Mouse (Mus musculus) inflammation-experienced regulatory T-cells, adult 6 months (primary cell): ENCODE results near the gene Cma1. TPM values are rescaled to one million over a fixed set of nuclear protein-coding genes. Genes with fewer than 3 reads are reported as not detected.
"Not testable (repeated sequence)": the region's sequence is repeated elsewhere in the genome, so short reads cannot be mapped to it uniquely, and the experiment has no call there.

Source experiments
- ATAC-seq: one replicate; pipeline ENCODE4 v1.8.0; 2017
- polyA plus RNA-seq, 3 experiments: library from polyadenylated mRNA; unstranded; fragments of 100-300 nt; shearing (Covaris generic); gene quantifications; one replicate each; pipeline ENCODE4 v1.2.1; 2017

The Cma1 gene
- not detected for polyA plus RNA-seq

GRCm38 (mm10) chr14:55944575-55944974 lies at the start of gene Cma1:
Gene Cma1, minus strand, starts transcription at chr14:55944675.
- no peak for ATAC-seq

- not testable (repeated sequence) for ATAC-seq
These were observed 43.0 kb upstream of the Cma1 start for GRCm38 (mm10) chr14:55987464-55987863.

- not testable (repeated sequence) for ATAC-seq
These were observed 19.4 kb upstream of the Cma1 start for GRCm38 (mm10) chr14:55963900-55964299.

GRCm38 (mm10) chr14:55963263-55963662 lies 18.8 kb upstream of the Cma1 start:
- ATAC-seq = no peak

- no peak for ATAC-seq
These were observed 6.0 kb upstream of the Cma1 start, which contains the start of gene Cma2 for GRCm38 (mm10) chr14:55950346-55951030. Gene Cma2, plus strand, starts transcription at chr14:55950980.

- no peak for ATAC-seq
These were observed 1.9 kb upstream of the Cma1 start for GRCm38 (mm10) chr14:55946269-55946969.

- no peak for ATAC-seq
These were observed 874 bp downstream of the Cma1 start for GRCm38 (mm10) chr14:55943601-55944000.

GRCm38 (mm10) chr14:55940070-55940800 lies 4.2 kb downstream of the Cma1 start:
- ATAC-seq = no peak

- no peak for ATAC-seq
These were observed 10.9 kb downstream of the Cma1 start for GRCm38 (mm10) chr14:55933586-55933985.

- ATAC-seq = no peak
These were observed 15.0 kb downstream of the Cma1 start for GRCm38 (mm10) chr14:55929263-55929997.

GRCm38 (mm10) chr14:55926847-55927246 lies 17.6 kb downstream of the Cma1 start:
- no peak for ATAC-seq

- ATAC-seq = no peak
These were observed 21.8 kb downstream of the Cma1 start for GRCm38 (mm10) chr14:55922475-55923232.

GRCm38 (mm10) chr14:55918240-55919082 lies 26.0 kb downstream of the Cma1 start:
- peak; percentile 86 for ATAC-seq

- ATAC-seq = peak; percentile 93
These were observed 31.1 kb downstream of the Cma1 start for GRCm38 (mm10) chr14:55913406-55913805.

GRCm38 (mm10) chr14:55905518-55905917 lies 39.0 kb downstream of the Cma1 start:
- peak; percentile 50 for ATAC-seq

GRCm38 (mm10) chr14:55900414-55900755 lies 44.1 kb downstream of the Cma1 start:
- no peak for ATAC-seq

- ATAC-seq = peak; percentile 98
These were observed 44.6 kb downstream of the Cma1 start, which contains the start of gene Sdr39u1 for GRCm38 (mm10) chr14:55899701-55900413. Gene Sdr39u1, minus strand, starts transcription at chr14:55900293.

GRCm38 (mm10) chr14:55898947-55899346 lies 45.5 kb downstream of the Cma1 start:
- no peak for ATAC-seq

- ATAC-seq = no peak
These were observed 46.8 kb downstream of the Cma1 start for GRCm38 (mm10) chr14:55897671-55898070.
